Mouse (Mus musculus): ENCODE measurements around the gene C2cd2l.
A peak's percentile ranks its signal among the peaks of the same experiment; 100 is the strongest.
"Not testable (repeated sequence)": the region's sequence is repeated elsewhere in the genome, so short reads cannot be mapped to it uniquely, and the experiment has no call there.

C2cd2l gene

DNA sequence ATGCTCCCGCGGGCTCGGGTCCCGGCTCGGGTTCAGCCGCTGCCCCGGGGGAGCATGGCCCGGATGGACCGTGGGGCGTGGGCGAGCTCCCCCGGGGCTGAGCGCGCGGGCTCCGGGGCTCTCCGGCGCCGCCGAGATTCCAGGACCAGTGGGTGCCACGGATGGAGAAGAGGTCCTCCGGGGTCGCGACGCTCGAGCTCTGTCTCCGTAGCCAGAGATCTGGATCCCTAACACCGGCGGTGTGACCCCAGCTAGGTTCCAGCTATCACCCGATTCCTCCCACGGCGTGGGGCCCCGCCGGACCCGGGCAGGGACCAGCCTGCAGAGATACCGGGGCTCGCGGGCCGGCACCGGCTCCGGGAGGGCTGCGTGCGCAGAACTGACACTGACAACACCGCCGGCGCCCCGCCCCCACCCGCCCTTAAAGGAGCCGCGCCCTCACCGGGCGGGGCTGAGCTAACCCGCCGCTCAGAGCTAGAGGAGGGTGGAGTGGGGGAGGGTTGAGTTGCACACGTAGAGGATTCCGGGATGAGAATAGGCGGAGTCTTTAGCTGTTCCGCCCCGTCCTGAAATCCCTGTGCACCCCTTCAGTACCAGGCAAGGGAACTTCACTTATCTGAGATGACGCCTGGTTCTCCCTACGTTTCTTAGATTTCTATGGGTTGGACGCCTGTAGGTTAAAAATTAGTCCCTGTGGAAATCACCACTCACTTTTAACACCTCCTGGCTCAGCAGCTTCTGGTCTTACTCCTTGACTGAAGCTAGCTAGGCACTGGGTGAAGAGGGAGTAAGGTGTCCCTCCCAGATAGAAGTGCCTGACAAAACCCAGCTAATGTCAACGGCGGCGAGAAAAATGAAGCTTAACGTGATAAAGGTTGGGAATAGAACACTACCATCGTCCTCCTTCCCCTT lies at the start of gene C2cd2l:
TSS of gene C2cd2l (minus strand) at position 399 of the 912 bp plus-strand sequence.
- peak; percentile 97 for DNase-seq (ENCODE audit: low spot score)

DNA sequence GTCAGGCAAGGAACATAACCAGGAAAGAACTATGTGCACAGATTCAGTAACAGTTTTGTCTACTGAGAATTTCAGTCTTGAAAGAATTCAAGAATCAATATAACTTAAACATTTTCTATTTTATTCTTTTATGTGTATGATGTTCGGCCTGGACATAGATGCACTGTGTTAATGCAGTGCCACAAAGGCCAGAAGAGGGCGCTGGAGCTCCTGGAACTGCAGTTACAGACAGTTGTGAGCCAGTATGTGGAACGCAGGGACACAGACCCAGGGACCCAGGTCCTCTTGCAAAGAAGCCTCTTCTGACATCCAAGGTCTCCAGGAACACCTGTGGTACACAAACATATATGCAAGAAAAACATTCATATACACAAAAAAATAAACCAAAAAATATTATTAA lies 44.4 kb upstream of the C2cd2l start:
- DNase-seq (ENCODE audit: low spot score) = peak; percentile 57

DNA sequence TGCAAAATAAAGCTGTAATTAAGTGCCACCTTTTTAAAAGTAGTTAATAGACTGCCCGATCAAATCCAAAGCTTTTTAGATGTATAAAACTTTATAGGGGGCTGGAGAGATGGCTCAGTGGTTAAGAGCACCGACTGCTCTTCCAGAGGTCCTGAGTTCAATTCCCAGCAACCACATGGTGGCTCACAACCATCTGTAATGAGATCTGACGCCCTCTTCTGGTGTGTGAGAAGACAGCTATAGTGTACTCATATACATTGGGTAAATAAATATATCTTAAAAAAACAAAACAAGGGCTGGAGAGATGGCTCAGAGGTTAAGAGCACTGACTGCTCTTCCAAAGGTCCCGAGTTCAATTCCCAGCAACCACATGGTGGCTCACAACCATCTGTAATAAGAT lies 41.8 kb upstream of the C2cd2l start:
- DNase-seq (ENCODE audit: low spot score) = not testable (repeated sequence)

DNA sequence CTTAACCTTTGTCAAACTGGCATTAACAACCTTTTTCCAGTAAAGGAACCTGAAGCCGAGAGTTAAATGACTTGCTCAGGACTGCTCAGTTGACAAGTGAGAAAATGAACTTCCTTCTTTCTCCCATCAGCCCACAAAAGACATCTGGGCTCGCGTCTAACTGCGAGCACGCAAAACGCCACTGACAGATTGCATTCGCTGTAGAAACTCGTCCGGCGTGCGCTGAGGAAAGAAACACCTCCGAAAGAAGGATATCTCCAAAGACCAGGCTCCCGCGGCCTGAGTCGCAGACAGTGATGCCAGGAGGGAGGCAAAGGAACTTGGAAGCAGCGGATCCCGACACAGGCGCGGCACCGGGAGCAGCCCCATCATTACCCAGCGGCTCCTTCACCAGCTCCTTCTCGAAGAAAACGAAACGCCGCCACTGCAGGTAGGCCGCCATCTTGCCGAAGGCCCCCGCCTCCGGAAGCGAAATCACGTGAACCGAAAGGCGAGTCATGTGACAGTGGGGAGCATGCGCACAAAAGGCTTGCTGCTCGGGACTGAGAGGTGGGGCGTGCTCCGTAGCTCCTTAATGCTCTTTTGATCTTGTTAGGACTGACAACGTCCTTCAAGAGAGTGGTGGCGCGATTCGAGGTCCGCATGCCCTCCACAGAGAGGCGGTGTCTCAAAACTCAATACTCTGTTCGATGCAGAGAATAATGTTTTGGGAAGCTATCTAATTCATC lies 41.3 kb upstream of the C2cd2l start, which contains the start of gene Vps11:
TSS of gene Vps11 (minus strand) at position 481 of the 728 bp plus-strand sequence.
- peak; percentile 98 for DNase-seq (ENCODE audit: low spot score)

DNA sequence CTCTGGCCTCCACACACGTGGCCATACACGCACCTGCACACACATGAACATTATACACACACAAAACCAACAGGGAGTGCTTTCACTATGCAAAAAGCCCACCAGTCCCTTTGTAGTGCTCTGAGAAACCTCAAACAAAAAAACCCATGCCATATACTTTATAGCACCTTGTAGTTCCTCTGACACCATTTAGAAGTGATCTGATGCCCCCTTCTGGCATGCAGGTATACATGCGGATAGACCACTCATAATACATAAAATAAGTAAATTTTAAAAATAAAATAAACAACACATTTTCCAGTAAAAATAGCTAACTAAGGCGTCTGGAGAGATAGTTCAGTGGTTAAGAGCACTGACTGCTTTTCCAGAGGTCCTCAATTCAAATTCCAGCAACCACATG lies 37.1 kb upstream of the C2cd2l start:
- DNase-seq (ENCODE audit: low spot score) = peak; percentile 54

DNA sequence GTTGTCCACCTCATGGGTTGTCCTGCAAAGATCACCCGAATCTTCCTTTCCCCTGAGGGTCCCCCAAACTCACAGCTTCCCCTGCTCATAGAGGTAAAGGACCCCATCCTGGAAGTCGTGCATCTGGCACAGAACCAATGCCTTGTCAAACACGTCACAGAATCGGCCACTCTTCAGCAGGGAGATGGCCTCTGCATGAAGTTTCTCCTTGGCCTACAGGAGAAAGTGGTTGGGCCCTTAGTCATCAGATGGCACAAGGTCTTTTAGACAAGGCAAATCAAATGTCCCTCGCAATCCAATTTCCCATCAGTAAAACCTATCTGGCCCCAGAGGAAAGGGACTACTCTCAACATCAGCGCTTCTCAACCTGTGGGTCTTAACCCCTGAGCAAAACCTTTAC lies 33.1 kb upstream of the C2cd2l start:
- no peak for DNase-seq (ENCODE audit: low spot score)

DNA sequence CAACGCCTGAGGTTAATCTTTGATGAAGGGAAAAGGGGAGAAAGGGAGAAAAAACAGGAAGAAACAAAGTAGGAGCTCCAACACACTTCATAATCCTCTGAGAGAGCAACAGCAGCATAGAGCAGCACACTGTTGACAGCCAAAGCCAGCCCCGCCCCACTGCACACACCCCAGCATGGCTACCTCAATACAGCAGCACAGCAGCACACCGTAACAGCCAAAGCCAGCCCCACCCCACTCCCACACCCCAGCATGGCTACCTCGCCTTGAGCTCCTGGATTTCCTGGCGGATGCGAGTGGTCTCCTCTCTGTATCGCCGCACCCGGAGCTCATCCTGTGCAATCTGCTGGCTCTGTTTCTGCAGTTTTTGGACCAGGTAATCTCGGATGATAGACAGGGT lies 32.3 kb upstream of the C2cd2l start:
- DNase-seq (ENCODE audit: low spot score) = no peak

DNA sequence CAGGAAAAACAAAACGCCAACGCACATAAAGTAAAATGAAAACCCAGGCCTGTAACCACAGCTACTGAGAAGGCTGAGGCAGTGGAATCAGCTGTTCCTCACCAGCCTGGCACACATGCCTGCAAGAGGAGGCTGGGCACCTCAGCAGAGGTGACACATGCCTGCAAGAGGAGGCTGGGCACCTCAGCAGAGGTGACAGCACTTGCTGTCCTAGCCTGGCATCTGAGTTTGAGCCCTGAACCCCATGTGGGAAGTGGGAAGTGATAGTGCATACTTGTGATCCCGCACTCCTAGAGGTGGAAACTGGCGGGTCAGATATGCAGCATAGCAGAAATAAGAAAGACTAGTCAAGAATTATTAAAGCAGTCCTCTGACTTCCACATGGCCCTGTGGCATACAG lies 31.3 kb upstream of the C2cd2l start:
- no peak for DNase-seq (ENCODE audit: low spot score)

DNA sequence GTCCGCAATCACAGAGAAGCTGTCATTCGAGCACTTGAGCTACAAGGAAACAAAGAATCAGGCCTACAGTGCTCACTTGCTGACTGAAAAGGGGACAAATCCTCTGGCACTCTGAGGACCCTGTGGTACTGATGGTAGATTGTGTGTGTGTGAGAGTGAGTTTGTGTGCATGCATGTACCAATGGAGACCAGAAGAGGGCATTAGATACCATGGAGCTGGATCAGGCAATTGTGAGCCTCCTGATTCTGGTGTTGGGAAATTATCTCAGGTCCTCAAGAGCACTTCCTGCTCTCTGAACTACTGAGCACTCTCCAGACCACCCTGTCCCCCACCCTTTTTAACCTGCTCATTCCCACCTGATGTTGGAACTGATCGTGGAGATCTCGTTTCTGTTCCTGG lies 28.5 kb upstream of the C2cd2l start:
- no peak for DNase-seq (ENCODE audit: low spot score)

DNA sequence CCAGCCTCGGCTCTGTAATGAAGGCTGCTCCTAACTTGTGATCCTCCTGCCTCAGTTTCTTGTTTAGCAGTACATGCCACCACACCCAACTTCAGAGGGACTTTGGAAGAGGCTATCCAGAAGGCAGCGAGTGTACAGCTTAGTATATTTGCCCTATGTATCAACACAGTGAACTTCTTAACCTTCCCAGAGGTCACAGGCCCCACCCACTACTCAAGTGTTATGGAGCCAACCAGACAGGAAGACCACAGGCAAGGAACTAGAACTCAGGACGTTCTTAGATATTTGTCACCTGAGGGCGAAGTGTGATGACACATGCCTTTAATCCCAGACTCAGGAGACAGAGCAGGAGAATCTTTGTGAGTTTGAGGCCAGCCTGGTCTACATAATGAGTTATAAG lies 27.5 kb upstream of the C2cd2l start:
- DNase-seq (ENCODE audit: low spot score) = no peak

DNA sequence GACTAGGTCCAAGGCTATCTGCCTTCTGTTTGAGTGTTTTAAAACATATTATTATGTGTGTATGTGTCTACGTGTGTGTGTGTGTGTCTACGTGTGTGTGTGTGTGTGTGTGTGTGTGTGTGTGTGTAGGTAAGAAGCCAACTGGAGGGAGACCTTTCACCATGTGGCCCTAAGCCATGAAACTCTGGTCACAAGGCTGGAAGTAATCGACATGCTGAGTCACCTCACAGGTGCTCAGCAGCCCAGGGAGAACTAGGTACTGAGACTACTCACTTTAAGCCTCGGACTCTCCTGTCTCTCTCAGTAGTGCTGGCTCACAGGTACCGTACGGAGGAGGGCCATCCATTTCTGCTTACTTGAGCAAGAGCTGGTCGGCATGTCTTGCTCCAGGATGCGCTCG lies 27.1 kb upstream of the C2cd2l start:
- DNase-seq (ENCODE audit: low spot score) = no peak

DNA sequence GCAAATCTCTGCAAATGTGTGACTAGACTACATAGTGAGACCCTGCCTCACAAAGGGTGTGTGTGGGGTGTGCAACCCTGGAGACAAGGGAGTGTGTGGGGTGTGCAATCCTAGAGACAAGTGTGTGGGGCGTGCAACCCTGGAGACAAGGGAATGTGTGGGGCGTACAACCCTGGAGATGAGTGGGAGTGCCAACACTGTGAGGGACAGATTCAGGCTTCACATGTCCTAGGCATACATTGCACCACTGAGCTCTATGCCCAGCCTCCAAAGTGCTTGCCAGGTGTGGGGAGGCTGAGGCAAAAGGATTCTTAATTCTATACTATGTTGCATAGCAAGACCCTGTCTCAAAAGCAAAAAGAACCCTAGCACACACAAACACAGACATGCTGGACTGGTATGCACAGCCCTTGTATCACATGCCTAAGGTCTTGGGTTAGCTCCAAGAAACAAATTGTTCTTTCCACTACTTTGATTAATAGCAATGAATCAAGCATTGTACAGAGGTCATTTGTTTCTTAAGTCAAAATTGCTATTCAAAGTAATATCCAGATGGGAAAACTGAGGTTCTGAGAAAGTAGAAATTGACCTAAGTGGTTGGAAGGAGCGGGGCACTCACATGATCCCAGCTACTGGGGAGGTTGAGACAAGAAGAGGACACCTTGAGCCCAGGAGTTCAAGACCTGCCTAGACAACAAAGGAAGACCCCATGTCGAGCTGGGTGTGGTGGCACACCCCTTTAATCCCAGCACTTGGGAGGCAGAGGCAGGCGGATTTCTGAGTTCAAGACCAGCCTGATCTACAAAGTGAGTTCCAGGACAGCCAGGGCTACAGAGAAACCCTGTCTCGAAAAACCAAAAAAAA lies 25.7 kb upstream of the C2cd2l start:
- no peak for DNase-seq (ENCODE audit: low spot score)

DNA sequence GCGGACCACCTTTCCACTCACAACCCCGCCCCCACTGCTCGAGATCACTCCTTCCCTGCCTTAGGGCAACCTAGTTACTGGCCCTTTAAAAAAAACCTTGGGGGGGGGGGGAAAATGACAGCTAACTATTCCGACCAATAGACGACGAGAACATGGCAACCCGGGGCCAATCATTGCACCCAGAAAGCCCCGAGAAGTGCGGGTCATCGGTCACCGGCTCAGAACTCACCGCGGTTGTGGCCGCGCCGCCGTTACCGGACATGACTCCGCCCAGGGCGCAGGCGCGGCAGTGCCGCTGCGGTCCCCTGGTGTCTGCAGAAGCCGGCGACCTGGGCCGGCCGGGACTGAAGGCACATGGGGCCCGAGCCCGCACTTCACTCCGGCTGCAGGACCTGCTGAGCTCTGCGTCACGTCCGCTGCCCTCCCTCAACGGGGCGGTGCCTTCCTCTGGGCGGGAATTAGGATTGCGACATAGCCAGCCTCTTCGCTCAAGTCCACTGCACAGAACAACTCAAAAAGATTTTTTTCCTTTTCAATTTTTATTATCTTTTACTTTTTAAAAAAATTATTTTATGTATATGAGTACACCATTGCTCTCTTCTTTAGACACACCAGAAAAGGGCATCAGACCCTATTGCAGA lies 23.8 kb upstream of the C2cd2l start, which contains the start of gene Hmbs:
TSS of gene Hmbs (minus strand) at position 448 of the 641 bp plus-strand sequence.
- DNase-seq (ENCODE audit: low spot score) = peak; percentile 90

DNA sequence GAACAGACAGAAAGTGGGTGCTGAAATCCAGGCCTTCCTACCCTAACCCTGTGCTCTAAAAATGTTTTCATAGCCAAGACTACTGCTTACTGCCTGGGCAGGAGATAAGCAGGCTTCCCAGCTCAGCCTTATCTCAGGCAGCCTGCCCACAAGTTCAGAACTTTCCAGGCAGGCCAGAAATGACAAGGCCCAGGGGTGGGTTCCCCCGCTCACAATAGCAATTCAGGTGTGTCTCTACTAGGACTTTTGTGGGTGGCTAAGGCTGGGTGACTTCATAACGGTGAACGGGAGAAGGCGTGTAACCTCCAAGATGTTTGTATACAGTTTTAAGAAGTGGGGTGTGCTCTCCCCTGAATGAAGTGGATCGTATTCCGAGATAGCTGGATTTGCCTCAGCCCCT lies 23.2 kb upstream of the C2cd2l start:
- no peak for DNase-seq (ENCODE audit: low spot score)

DNA sequence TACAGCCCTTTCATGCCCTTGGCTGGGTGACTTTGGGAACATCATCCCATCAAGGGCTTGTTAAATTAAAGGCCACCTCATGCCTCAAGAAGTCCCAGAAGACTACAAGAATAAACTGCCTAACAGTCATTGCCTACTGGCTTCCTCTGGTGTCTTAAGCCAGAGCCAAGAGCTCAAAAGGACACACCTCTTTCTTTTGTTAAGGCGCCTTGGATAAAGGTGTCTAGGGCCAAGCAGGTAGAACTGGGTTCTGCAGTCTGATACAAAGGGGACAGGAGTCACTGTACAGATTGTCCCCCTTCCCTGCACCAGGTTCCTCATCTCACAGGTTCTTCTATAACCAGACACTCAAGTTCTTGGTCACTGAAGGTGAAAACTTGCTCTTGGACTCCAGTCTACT lies 22.5 kb upstream of the C2cd2l start:
- DNase-seq (ENCODE audit: low spot score) = no peak

DNA sequence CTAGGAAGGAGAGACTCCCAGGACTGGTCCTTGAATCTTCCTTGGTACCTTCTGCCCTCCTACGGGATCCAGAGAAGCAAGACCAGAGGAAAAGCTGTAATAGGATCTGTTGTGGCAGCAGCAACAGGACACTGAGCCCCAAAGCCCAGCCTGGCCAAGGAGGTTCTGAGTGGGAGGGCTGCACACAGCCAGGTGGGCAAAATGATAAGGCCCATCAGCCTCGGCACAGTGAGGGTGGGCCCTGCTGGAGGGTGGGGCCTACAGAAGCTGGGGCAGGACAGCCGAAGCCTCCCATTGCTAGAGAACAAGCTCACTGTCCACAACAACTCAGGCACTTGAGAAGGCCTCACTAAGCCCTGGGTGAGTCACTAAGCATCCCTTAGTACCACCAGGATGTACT lies 22.1 kb upstream of the C2cd2l start:
- no peak for DNase-seq (ENCODE audit: low spot score)

DNA sequence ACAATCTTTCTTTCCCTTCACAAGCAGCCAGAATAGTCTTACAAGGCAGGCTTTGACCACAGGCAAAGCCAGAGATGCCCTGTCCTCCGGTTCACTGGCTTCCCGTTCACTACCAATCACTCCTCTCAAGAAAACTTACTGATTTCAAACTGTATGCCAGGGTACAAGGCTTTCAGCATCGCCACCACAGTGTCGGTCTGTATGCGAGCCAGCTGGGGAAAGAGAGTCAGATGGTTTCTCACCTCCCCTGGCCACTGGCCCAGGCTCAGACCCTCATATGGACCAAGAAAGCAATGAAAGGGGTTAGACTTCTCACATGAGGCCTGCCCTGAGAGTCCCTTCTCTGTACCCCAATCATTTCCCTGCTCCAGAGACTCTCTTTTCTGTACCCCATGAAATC lies 21.4 kb upstream of the C2cd2l start:
- DNase-seq (ENCODE audit: low spot score) = no peak

DNA sequence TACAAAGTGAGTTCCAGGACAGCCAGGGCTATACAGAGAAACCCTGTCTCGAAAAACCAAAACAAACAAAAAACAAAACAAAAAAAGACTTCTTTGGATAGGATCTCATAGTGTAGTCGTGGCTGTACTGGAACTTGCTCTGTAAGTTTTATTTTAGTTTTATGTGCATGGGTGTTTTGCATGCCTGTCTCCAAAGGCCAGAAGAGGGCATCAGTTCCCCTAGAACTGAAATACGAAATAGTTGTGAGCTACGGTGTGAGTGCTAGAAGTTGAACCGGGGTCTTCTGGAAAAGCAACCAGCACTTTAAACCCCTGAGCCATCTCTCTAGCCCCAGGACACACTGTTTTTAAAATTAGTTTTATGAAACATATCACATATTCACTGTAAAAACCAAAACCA lies 18.5 kb upstream of the C2cd2l start:
- no peak for DNase-seq (ENCODE audit: low spot score)

DNA sequence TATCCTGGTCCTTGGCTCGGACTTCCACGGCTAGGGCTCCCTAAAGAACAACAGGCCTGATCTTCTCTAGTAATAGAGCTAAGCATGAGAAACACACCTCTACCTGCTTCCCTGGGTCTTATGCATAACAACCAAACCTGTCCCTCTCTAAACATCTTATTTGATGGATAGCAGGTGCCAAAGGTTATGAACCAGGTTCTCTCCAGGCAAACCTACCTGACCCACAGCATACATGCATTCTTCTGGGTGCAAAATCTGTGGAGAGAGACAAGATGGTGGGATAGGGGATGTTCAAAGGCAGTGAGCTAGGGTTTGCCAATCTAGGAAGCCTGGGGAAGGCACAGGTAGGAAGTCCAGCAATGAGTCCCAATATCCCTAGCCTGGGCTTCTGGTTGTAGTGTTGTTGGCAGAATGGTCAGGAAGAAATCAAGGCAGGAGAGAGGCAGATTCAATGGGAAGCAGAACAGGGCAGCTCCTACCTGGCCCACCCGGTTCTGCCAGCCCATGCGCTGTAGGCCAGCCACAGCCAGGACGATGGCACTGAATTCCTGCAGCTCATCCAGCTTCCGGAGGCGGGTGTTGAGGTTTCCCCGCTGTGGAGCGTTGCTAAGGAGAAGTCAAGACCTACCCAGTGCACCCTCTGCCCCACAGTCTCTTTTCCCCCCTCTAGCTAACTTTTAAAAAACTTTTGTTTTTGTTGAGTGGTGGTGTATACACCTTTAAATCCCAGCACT lies 17.5 kb upstream of the C2cd2l start:
- no peak for DNase-seq (ENCODE audit: low spot score)

DNA sequence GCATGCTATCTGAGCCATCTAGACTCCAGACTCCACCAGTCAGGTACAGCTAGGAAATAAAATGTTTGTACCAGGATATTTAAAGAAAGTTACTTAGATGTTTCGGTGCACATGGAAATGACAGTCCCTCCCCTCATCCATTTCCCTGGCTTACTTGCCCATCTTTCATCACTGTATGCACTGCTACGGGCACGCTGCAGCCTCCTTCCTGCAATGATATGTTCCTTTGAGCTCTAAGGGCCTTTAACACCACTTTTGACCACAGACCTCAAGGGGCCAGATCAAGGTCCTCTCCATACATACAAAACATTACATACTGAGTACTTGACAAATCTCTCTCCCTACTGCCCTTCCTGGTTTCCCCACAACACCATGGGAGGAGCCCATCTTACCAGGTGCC lies 16.9 kb upstream of the C2cd2l start:
- no peak for DNase-seq (ENCODE audit: low spot score)

DNA sequence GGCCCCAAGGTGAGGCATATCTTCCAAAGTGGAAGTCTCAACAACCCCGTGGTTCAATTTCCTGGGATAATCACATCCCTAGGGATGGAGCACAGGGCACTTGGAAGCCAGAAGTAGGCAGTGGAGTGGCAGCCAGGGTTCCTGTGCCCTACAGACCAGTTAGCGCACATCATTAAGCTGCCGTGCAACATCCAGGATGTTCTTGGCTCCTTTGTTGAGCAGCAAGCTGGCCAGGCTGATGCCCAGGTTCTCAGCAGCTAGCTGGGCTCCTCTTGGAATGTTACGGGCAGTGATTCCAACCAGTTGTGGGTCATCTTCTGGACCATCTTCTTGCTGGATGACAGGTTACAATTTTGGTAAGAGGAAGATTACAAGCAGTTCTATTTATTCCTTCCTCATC lies 16.4 kb upstream of the C2cd2l start:
- DNase-seq (ENCODE audit: low spot score) = not testable (repeated sequence)
